Mouse (Mus musculus) NIH3T3 (cell line): Measurements from ENCODE around the gene Pfn3.

ENCODE experiments used
- DNase-seq: peaks from one replicate; pipeline ENCODE4 v3.0.0-alpha.2; 2012; ENCODE audit warnings: low read depth

The Pfn3 gene

GRCm38 (mm10) chr13:55430566-55430965 lies 15.5 kb upstream of the Pfn3 start:
- peak; percentile 71 for DNase-seq

GRCm38 (mm10) chr13:55429226-55429888 lies 14.3 kb upstream of the Pfn3 start:
- DNase-seq = no peak

- DNase-seq = no peak
Observed at GRCm38 (mm10) chr13:55426613-55427012, 11.6 kb upstream of the Pfn3 start, which contains the start of gene F12. F12 (minus strand) TSS chr13:55426793.

GRCm38 (mm10) chr13:55420933-55421800 lies 6.1 kb upstream of the Pfn3 start:
- no peak for DNase-seq

GRCm38 (mm10) chr13:55420018-55420932 lies 5.2 kb upstream of the Pfn3 start:
- DNase-seq = no peak

DNA sequence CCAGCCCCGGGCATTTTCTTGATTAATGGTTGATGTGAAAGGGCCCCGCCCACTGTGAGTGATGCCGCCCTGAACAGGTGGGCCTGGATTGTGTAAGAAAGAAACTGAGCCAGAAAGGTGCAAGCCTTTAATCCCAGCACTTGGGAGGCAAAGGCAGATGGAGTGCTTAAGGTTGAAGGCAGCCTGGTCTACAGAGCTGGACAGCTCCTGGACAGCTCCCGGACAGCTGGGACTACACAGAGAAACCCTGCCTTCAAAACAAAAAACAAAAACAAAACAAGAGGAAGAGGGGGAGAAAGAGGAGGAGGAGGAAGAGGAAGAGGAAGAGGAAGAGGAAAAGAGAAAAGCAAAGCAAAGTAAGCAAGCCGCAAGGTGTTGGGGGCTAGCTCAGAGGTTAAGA lies 4.1 kb upstream of the Pfn3 start:
- no peak for DNase-seq

DNA sequence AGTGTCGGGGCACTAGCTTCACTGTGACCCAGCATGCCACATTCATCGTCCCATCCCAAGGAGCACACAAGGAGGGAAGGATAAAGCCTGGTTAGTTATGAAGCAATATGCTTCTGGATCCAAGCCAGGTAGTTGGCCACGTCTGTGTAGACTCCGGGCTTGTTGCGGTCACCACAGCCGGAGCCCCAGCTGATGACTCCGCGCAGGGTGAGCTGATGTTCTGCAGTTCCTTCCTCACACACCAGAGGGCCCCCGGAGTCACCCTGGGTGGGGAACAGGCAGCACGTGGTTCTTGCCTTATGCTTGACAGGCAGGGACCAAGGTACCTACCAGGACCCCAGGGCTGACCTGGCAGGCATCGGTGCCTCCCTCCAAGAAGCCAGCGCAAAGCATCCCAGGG lies 3.0 kb upstream of the Pfn3 start:
- DNase-seq = peak; percentile 76

DNA sequence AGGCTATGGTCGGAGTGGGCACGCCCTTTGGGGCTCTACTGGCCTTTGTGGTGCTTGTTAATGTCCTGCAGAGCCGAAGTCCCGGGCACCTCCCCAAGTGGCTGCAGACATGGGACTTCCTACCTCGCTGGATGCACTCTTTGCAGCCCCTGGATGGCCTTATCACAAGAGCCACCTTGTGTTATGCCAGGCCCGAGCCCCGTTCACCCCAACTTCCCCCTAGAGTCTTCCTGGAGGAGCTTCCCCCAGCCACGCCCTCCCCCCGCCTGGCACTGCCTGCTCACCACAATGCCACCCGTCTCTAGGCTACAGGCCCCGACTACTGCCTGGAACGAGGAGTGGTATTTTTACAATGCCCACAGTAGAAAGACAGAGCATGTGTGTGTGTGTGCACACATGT lies 1.7 kb downstream of the Pfn3 start:
- no peak for DNase-seq

DNA sequence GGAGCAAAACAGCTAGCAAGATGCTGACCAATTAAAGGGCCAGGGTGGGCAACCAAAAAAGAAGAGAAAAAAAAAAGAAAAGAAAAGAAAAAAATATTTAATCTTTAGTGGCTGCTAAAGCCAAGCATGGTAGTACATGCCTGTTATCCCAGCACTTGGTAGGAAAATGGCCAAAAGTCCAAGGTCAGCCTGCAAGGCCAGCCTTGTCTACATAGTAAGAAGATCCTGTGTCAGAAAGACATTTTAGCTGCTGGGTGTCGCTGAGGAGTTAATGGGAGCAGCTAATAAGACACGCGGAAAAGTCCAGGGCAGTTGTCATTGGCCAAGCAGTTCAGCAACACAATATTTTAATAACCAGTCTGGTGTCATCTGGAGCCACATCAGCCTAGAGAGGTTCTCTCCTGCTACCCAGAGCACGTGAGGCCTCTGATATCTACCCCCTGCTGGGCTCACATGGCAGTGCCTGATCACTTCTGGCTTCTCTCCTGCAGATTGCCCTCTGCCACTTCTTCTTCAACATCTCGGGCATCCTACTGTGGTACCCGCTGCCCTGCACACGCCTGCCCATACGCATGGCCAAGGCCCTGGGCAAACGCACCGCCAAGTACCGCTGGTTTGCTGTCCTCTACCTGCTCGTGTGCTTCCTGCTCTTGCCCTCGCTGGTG lies 2.3 kb downstream of the Pfn3 start:
- no peak for DNase-seq

DNA sequence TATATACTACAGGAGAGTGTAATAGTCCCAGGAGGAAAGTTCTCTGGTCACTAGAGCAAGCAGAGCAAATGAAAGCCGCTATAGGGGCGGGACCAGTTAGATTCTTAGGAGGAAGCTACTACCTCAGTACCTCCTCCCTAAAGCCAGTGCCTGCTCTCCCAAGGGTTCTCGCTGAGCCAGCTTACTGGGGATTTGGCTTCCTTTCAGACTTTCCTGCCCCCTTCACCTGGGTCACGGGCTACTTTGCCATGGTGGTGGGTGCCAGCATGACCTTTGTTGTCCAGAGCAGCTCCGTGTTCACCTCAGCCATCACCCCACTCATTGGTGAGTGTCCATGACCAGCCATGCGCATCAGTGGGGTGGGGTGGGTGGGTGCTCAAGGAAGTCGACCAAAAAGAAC lies 3.2 kb downstream of the Pfn3 start:
- DNase-seq = no peak

DNA sequence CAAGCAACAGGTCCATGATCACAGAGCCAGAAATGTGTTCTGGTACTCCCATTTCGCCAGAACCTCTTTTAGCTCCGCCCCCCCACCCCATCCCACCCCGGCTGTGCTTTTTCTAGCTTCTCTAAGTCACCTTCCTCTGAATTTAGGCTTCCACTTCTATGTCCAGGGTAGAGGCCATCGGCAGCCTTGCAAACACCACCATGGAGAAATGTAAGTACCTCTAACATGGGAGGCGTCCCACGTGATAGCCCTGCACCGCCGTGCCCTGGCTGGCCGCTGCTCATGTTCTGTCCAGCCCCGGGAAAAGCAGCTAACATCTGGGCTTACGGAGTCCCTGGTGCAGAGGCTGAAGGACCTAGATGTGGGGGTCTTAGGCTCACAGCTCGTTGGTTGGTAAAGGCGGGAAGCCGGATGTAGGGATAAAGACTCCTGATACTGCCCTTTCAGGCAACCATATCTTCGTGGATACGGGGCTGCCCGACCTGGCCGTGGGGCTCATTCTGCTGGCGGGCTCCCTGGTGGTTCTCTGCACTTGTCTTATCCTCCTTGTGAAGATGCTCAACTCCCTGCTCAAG lies 6.4 kb downstream of the Pfn3 start:
- no peak for DNase-seq

DNA sequence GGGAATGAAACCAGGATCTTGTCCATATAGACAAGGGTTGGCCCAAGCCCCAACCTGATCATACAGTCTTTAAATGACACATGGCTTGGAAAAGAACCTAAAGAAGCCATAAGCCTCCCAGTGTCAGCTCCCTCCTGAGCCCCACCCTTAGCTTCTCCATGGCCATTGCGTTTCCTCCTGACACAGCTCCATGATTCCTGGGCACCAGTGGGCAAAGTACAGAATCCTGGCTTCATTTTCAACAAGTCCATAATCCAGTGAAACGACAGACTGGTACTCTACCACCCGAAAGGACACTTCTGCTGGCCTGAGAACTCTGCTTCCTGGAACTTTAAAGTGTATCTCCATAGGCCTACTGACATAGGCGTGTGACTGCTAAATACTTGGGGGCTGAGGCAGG lies 7.7 kb downstream of the Pfn3 start:
- no peak for DNase-seq

GRCm38 (mm10) chr13:55405783-55406390 lies 9.1 kb downstream of the Pfn3 start:
- no peak for DNase-seq

GRCm38 (mm10) chr13:55404853-55405782 lies 9.9 kb downstream of the Pfn3 start:
- peak; percentile 85 for DNase-seq

DNA sequence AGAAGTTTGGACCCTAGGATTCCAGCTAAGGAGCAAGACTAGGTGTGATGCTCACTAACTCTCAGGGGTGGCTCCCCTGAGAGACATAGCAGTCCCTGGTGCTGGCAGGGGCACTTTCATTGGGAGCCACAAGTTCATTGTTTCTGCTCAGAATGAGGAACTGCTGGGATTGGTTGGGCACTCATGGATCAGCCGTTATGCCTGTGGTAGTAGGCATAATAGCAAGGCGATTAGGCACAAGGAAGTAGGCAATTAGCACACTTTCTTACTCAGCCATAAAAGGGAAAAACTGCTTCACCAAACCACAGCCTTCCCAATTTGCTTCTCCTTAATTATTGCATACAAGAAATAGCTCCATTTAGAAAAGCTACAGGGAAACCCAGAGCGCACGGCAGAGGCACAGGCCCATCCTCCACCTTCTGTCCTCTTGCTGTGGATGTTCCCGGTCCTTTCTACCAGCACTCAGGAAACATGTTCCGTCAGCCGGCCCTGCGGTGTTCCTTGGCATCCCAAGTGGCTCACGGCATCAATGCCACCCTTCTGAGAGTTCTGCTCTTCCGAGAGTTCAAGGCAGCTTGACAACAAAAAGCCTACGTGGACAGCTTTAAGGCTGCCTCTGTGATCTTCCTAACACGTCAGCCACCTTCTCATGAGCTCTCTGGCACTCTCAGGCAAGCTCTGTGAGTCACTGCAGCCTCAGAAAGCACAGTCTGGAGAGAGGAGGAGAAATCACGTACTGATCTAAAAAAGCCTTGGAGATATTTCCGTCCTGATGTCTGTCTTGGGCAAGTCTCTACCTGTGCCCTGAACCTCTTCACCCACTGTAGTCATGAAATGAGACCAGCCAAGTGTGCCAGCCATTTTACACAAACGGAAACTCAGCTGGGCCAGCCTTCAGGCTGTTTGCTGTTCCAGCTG lies 10.8 kb downstream of the Pfn3 start:
- peak; percentile 43 for DNase-seq

- no peak for DNase-seq
Observed at GRCm38 (mm10) chr13:55403266-55403665, 11.8 kb downstream of the Pfn3 start.

DNA sequence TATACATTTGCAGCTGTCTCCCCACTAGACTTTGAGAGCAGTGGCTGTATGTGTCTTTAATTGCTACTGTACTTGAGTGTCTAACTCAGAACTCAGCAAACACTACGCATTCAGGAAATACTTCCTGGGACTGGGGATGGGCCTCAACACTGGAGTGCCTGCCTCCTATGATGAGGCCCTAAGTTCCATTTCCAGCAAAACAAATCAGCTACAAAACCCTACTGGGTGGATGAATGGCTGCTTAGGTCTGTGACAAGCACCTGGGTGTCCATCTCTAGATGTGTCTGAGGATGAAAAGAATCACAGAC lies 15.0 kb downstream of the Pfn3 start:
- DNase-seq = no peak

DNA sequence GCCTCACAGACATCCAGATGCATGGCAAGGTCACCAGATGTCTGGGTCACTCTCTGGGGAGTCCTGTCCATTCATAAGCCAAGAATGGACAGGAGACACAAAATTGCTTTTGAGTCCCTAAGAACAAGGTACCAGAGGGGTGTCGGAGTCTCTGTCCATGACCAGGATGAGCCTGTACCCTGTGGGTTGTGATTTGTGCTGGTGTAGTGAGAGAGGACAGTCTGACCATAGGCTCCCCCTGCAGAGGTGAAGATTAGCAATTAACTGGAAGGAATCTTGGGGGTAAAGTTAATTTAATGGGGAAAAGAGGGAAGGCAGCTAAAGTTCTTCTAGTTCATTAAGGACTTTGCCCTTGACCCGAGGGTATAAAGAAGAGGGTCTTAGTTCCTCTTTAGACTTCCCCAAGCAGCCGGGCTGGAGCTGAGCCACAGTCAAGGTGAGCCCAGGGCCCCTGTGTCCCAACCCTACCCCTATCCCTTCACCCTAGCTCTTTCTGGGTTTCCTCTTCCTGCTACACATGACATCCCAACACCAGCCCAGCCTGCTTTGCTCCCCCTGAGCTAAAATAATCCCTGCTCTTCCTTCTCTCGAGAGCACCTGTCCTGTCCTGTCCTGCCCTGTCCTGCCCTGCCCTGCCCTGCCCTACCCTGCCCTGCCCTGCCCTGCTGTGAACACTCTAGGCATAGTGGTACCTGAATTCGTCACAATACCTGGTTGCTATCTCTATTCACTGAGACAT lies 15.6 kb downstream of the Pfn3 start:
- DNase-seq = no peak
